Mouse (Mus musculus) C2C12 (cell line): ENCODE measurements around the gene 6030468B19Rik.

Source experiments
- CTCF ChIP-seq: IDR thresholded peaks from one replicate; pipeline ENCODE4 v1.5.1; 2011; ENCODE audit not compliant: control insufficient read depth, insufficient read depth, insufficient read length
- MAX ChIP-seq: IDR thresholded peaks from one replicate; pipeline ENCODE4 v1.6.1; 2011; ENCODE audit warnings: mild to moderate bottlenecking, control low read depth

GRCm38 (mm10) chr11:117783683-117784309 is 13.7 kb upstream of the 6030468B19Rik start:
- TF ChIP-seq CTCF (no peak), MAX (no peak)
